Mouse (Mus musculus) liver, embryonic 16.5 days (tissue): ENCODE results near the gene Rcan2. TPM values are rescaled to one million over a fixed set of nuclear protein-coding genes. Genes with fewer than 3 reads are reported as not detected.
A peak's percentile ranks its signal among the peaks of the same experiment; 100 is the strongest.

Source experiments
- ATAC-seq: fragments of 200-750 bp; cut with Nextera tagmentation; 2 replicates; pipeline ENCODE4 v1.8.0; 2017; ENCODE audit warnings: low read depth, mild to moderate bottlenecking, moderate number of reproducible peaks, moderate library complexity
- H3K27ac ChIP-seq: fragments of 300-500 bp; sonication (generic); 2 replicates; pipeline ENCODE4 v1.5.1; 2014; ENCODE audit warnings: mild to moderate bottlenecking, low read length
- H3K27me3 ChIP-seq: fragments of 300-500 bp; sonication (generic); 2 replicates; pipeline ENCODE4 v1.6.1; 2014; ENCODE audit warnings: low read depth, low read length, mixed read lengths; ENCODE audit not compliant: control insufficient read depth, insufficient read depth
- H3K36me3 ChIP-seq: fragments of 300-500 bp; sonication (generic); 2 replicates; pipeline ENCODE4 v1.6.1; 2014; ENCODE audit warnings: mild to moderate bottlenecking; ENCODE audit not compliant: control insufficient read depth, insufficient read depth
- H3K4me1 ChIP-seq: fragments of 300-500 bp; sonication (generic); 2 replicates; pipeline ENCODE4 v1.6.1; 2014; ENCODE audit warnings: low read depth, low read length, mixed read lengths; ENCODE audit not compliant: control insufficient read depth
- H3K4me2 ChIP-seq: fragments of 300-500 bp; sonication (generic); 2 replicates; pipeline ENCODE4 v1.6.1; 2014; ENCODE audit warnings: low read depth, low read length, mixed read lengths
- H3K4me3 ChIP-seq: fragments of 300-500 bp; sonication (generic); 2 replicates; pipeline ENCODE4 v1.5.1; 2014; ENCODE audit warnings: low read depth, mild to moderate bottlenecking, low read length
- H3K9ac ChIP-seq: fragments of 300-500 bp; sonication (generic); 2 replicates; pipeline ENCODE4 v1.6.1; 2014; ENCODE audit warnings: low read depth, low read length
- H3K9me3 ChIP-seq: fragments of 300-500 bp; sonication (generic); replicated peaks from 2 replicates; pipeline ENCODE4 v1.6.1; 2016; ENCODE audit warnings: low read length; ENCODE audit not compliant: control insufficient read depth
- WGBS: fragments of 180-500 bp; shearing (Covaris S2); extraction: QIAGEN DNeasy Blood & Tissue Kit; methylation state at CpG from one replicate; pipeline ENCODE4 v1.1.7; 2014; ENCODE audit not compliant: insufficient replicate concordance; 5-methylcytosine and 5-hydroxymethylcytosine counted together
- polyA plus RNA-seq: library from polyadenylated mRNA; unstranded; fragments of >200 nt; fragmentation: Nextera tagmentation; extraction: Ambion mirVana; gene quantifications from 2 replicates; pipeline ENCODE4 v1.2.1, GENCODE M21; 2015

The Rcan2 gene
- polyA plus RNA-seq, 1 experiment from 2014 or later, result 1.2 TPM

DNA sequence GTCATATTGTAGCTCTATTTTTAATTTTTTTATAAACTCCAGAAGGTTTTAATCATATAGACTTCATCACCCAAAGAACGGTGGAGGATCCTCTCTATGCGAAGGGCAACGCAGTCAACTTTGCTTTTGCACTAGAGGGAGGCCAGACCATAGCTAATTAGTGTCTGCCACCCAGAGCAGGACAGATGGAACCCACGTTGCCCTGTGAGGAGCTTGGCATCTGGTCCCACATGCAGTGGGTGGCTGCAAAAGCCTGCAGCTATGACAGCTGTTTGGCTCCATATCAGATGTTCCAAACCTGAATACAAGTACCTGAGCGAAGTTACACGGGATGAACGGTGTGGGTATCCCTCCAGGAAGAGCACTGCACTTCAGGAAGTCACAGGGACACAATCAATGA is 86.8 kb downstream of the Rcan2 start:
- H3K4me1 ChIP-seq, result no peaks in the 10 kb centered on the region
- H3K36me3 ChIP-seq, result no peaks in the 10 kb centered on the region
- 61% methylated on average over 7 of the region's 7 CpGs for WGBS
- no peak overlapping the region for H3K4me3 ChIP-seq
- no peak for ATAC-seq
- no peak overlapping the region for H3K4me2 ChIP-seq
- no peak overlapping the region for H3K27ac ChIP-seq
- no peaks in the 10 kb centered on the region for H3K27me3 ChIP-seq
- no peak overlapping the region for H3K9ac ChIP-seq
- H3K9me3 ChIP-seq, result no peaks in the 10 kb centered on the region

- no peaks in the 10 kb centered on the region for H3K9me3 ChIP-seq
- ATAC-seq, result 0 out of 2 replicates have a peak, but pooled peaks have one; percentile 27
- no peak overlapping the region for H3K27ac ChIP-seq
- H3K4me2 ChIP-seq, result no peak overlapping the region
- no peaks in the 10 kb centered on the region for H3K36me3 ChIP-seq
- H3K9ac ChIP-seq, result no peak overlapping the region
- H3K4me1 ChIP-seq, result no peaks in the 10 kb centered on the region
- H3K4me3 ChIP-seq, result no peak overlapping the region
- no peaks in the 10 kb centered on the region for H3K27me3 ChIP-seq
- WGBS, result 31% methylated on average over 4 of the region's 4 CpGs
These were observed 96.2 kb downstream of the Rcan2 start for GRCm38 (mm10) chr17:43897346-43897745.

- Histone ChIP-seq H3K4me2 (no peak overlapping the region), H3K4me3 (no peak overlapping the region), H3K27me3 (no peaks in the 10 kb centered on the region), H3K27ac (no peak overlapping the region), H3K4me1 (no peaks in the 10 kb centered on the region), H3K9me3 (no peaks in the 10 kb centered on the region), H3K9ac (no peak overlapping the region), H3K36me3 (no peaks in the 10 kb centered on the region)
- ATAC-seq, result no peak
- WGBS, result 65% methylated on average over 4 of the region's 4 CpGs
These were observed 98.4 kb downstream of the Rcan2 start for GRCm38 (mm10) chr17:43899405-43900092.

DNA sequence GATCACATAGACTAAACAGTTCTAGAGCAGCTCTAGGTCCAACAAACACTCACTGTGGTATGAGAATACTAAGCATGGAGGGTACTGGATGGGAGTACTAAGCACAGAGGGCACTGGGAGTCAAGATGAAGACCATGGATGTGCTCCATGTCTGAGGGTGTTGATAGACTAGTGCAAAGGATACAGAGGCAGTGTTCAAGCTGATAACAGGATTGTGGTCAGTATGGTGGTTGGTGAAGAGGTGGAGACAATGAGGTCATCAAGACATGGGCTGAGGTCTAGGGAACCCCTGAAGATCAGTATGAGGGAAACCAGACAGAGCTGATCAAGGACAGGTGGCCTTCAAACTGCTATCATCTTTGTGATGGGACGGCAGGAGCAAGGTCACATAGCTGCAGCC is 99.0 kb downstream of the Rcan2 start:
- Histone ChIP-seq H3K4me1 (no peaks in the 10 kb centered on the region), H3K4me3 (no peak overlapping the region), H3K4me2 (no peak overlapping the region), H3K9ac (no peak overlapping the region), H3K27me3 (no peaks in the 10 kb centered on the region), H3K27ac (no peak overlapping the region), H3K9me3 (no peaks in the 10 kb centered on the region), H3K36me3 (no peaks in the 10 kb centered on the region)
- 36% methylated on average over 1 of the region's 1 CpGs for WGBS
- ATAC-seq, result peak; percentile 63; the same call in 1 of the 2 replicates

GRCm38 (mm10) chr17:43901474-43901873 is 100.3 kb downstream of the Rcan2 start:
- Histone ChIP-seq H3K4me1 (no peaks in the 10 kb centered on the region), H3K27ac (no peak overlapping the region), H3K27me3 (no peaks in the 10 kb centered on the region), H3K9me3 (no peaks in the 10 kb centered on the region), H3K36me3 (no peaks in the 10 kb centered on the region), H3K4me2 (no peak overlapping the region), H3K9ac (no peak overlapping the region), H3K4me3 (no peak overlapping the region)
- no peak for ATAC-seq
- WGBS, result 72% methylated on average over 3 of the region's 3 CpGs

- ATAC-seq, result no peak
- WGBS, result 59% methylated on average over 9 of the region's 9 CpGs
- no peak overlapping the region for H3K9ac ChIP-seq
These were observed 102.9 kb downstream of the Rcan2 start for GRCm38 (mm10) chr17:43903807-43904771.

GRCm38 (mm10) chr17:43904896-43905295 is 103.7 kb downstream of the Rcan2 start:
- no peaks in the 10 kb centered on the region for H3K4me1 ChIP-seq
- 81% methylated on average over 7 of the region's 7 CpGs for WGBS

More at GRCm38 (mm10) chr17:43903807-43904771, 102.9 kb downstream of the Rcan2 start:
- no peaks in the 10 kb centered on the region for H3K9me3 ChIP-seq
- H3K27ac ChIP-seq, result no peak overlapping the region
- no peak overlapping the region for H3K4me3 ChIP-seq
- H3K27me3 ChIP-seq, result no peaks in the 10 kb centered on the region
- H3K4me2 ChIP-seq, result no peak overlapping the region
- no peaks in the 10 kb centered on the region for H3K36me3 ChIP-seq
- no peaks in the 10 kb centered on the region for H3K4me1 ChIP-seq

DNA sequence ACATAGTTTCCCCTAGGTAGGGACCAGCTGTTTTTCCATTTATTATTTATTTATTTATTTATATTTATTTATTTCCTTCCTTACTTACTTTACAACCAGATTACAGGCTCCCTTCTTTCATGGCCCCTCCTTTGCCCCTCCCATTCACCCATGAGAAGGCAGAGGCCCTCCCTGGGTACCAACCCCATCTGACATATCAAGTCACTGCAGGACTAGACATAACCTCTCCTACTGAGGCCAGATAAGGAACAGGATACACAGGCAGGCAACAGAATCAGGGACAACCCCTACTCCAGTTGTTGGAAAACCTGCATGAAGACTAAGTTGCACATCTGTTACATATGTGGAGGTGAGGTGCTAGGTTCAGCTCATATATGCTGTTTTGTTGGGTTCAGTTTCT is 105.6 kb downstream of the Rcan2 start:
- H3K27me3 ChIP-seq, result no peaks in the 10 kb centered on the region
- H3K27ac ChIP-seq, result no peak overlapping the region
- H3K36me3 ChIP-seq, result no peaks in the 10 kb centered on the region
- peak; percentile 51; the same call in 1 of the 2 replicates for ATAC-seq
- no peaks in the 10 kb centered on the region for H3K4me1 ChIP-seq
- H3K4me3 ChIP-seq, result no peak overlapping the region
- no peak overlapping the region for H3K9ac ChIP-seq
- H3K4me2 ChIP-seq, result no peak overlapping the region
- no peaks in the 10 kb centered on the region for H3K9me3 ChIP-seq

More at GRCm38 (mm10) chr17:43904896-43905295, 103.7 kb downstream of the Rcan2 start:
- Histone ChIP-seq H3K4me3 (no peak overlapping the region), H3K27me3 (no peaks in the 10 kb centered on the region), H3K4me2 (no peak overlapping the region), H3K36me3 (no peaks in the 10 kb centered on the region), H3K27ac (no peak overlapping the region), H3K9me3 (no peaks in the 10 kb centered on the region), H3K9ac (no peak overlapping the region)
- ATAC-seq, result no peak

GRCm38 (mm10) chr17:43916128-43916527 is 115.0 kb downstream of the Rcan2 start:
- 64% methylated on average over 8 of the region's 8 CpGs for WGBS
- H3K27me3 ChIP-seq, result no peaks in the 10 kb centered on the region; the same call in 1 of the 2 replicates
- no peak overlapping the region for H3K4me2 ChIP-seq
- no peaks in the 10 kb centered on the region for H3K4me1 ChIP-seq
- no peak overlapping the region for H3K9ac ChIP-seq
- no peak overlapping the region for H3K4me3 ChIP-seq
- no peaks in the 10 kb centered on the region for H3K36me3 ChIP-seq
- no peak for ATAC-seq
- H3K27ac ChIP-seq, result no peak overlapping the region
- no peaks in the 10 kb centered on the region for H3K9me3 ChIP-seq
